Mouse (Mus musculus): ENCODE measurements at regions not wholly inside any gene's neighbourhood (a gene's known extent, or its start where the extent isn't known, plus 50 kb on each side); places are given as distances from the start of the nearest gene placed in this dataset.

DNA sequence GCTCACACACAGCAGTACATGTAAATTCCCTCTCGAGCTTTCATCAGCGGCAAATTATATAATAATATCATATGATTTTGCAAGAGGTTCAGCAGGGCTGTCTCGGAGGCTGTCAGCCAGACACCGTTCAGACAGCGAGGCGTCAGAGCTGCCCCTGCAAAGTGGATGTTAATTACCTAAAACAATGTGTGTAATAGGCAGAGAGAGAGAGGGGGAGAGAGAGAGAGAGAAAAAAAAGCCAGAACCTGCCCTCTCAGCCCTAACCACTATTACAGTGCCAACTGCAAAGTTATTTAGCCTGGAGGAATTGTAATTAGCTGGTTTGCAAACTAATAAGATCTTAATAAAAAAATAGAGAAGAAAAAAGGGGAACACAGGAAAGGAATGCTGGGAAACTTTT, 225.1 kb upstream of the Msx2 start:
- no peak for DNase-seq

- DNase-seq: no peak
These were observed 222.5 kb upstream of the Msx2 start for GRCm38 (mm10) chr13:53695385-53695784.

GRCm38 (mm10) chr13:53688934-53689333, 216.1 kb upstream of the Msx2 start:
- no peak for DNase-seq

- no peak for DNase-seq
These were observed 215.6 kb upstream of the Msx2 start for GRCm38 (mm10) chr13:53688489-53688888.

DNA sequence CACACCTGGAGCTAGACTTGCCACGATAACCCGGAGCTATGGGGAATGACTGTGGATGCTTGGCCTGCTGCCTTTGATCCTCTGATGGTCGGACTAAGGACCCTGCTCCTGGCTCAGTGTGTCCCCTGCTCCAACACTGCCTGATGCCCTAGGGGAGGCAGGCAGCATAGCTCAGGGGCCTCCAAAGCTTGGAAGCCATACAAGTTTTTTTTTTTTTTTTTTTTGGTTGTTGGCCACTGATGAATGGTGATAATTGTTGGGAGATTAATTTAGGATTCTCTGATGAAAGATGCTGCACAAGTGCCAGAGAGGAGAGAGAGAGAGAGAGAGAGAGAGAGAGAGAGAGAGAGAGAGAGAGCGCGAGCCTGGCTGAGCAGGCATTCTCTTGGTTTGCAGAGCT, 211.6 kb upstream of the Msx2 start:
- no peak for DNase-seq

DNA sequence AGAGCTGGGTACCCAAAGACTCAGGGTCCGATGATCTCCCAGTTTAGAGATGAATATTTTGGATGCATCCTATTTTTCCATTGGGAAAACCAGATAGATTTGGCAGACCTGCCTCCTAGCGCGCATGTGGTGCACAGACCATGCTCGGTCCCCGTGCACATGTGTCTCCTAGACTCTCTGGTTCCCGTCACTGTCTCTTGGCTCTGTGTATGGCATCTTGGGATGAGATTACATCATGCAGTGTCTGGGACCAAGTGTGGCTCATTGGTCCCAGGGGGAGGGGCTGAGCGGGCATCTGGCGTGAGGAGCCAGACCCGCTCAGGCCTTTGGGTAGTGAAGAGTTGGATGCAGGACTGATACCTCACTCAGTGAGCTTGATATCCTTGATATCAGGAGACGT, 204.3 kb upstream of the Msx2 start:
- no peak for DNase-seq

DNA sequence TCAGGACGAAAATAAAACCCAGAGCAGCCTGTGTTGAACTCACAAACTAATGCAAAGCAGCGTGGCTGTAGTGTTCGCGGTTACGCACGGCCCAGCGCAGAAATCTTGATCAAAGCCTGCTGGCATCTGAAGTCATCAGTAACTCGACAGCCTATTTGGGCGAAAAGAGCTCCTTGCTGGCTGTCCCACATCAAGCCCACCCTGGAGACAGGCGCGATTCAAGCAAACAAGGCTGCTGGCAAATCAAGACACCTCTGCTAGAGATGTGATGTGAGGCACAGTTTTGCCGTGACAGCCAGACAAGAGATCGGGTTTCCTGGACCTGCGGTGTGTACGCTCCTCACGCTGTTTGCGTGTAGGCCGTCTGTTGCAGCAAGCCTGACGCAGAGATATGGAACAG, 197.5 kb upstream of the Msx2 start:
- DNase-seq: no peak

- DNase-seq: no peak
These were observed 194.6 kb upstream of the Msx2 start for GRCm38 (mm10) chr13:53667518-53667917.

- no peak for DNase-seq
These were observed 192.7 kb upstream of the Msx2 start for GRCm38 (mm10) chr13:53665592-53665991.

- no peak for DNase-seq
These were observed 191.9 kb upstream of the Msx2 start for GRCm38 (mm10) chr13:53664631-53665230.

GRCm38 (mm10) chr13:53652826-53653225, 180.0 kb upstream of the Msx2 start:
- DNase-seq: no peak

DNA sequence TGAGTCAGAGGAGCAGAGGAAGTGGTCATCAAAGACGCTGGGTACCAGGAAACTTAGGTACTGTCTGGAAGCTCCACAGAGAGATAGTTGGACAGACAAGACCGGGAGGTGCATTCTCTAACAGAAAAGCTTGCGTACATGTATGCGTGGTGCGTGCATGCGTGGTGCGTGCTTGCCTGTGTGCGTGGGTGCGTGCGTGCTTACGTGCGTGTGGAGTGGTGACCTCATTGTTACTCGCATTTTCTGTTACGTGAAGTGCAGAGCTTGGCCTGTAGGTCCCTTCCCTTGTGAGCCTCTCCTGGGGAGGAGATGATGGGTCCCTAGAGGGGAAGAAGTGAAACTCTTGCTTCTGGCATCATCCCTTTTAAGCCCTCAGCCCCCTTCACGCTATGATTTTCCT, 175.5 kb upstream of the Msx2 start:
- DNase-seq: no peak

- no peak for DNase-seq
These were observed 169.7 kb upstream of the Msx2 start for GRCm38 (mm10) chr13:53642557-53642956.

GRCm38 (mm10) chr13:53639584-53639983, 166.7 kb upstream of the Msx2 start:
- no peak for DNase-seq

GRCm38 (mm10) chr13:53639115-53639514, 166.2 kb upstream of the Msx2 start:
- DNase-seq: no peak

DNA sequence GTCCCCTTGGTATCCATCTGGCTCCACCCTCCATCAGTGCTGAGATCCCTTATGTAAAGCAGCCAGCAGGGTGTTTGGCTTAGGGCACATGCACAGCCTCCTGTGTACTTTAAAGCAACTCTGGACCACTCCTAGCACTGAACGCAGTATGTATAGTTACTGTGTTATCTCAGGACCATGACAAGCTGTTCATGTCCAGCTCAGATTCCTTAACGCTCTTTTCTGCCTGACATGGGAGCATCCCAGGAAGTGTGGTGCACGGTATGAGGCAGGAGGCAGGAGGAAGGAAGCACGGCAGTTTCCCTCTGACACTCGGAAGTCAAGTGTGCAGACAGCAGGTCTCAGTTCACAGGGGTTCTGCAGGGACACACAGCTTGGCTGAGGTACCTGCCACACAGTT, 163.1 kb upstream of the Msx2 start:
- DNase-seq: no peak

DNA sequence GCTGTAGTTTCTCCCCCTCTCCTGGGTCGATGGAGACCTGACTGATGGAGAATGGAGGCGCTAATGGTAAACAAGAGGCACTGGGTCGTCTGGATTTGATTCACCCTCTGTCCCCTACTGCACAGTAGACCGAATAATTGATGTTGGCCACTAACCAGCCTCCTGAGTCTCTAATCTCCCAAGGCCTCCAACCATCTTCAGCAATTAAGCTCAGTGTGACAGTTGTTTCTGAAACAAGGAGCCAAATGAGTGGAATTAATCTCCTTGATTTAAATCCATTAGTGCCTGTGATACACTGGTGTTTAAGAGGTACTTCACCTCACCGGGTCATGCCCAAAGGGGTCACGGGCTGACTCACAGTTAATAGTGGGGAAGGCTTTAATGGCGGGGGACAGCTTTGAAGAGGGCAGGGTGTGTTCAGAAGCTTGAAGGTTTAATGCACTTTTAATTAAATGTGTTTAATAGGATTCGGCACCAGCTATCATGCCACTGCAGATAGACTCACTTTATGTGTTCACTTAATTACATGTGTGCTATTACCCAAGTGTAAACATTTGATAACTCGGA, 161.8 kb upstream of the Msx2 start:
- DNase-seq: no peak

- DNase-seq: no peak
These were observed 125.2 kb upstream of the Msx2 start for GRCm38 (mm10) chr13:53598050-53598449.

DNA sequence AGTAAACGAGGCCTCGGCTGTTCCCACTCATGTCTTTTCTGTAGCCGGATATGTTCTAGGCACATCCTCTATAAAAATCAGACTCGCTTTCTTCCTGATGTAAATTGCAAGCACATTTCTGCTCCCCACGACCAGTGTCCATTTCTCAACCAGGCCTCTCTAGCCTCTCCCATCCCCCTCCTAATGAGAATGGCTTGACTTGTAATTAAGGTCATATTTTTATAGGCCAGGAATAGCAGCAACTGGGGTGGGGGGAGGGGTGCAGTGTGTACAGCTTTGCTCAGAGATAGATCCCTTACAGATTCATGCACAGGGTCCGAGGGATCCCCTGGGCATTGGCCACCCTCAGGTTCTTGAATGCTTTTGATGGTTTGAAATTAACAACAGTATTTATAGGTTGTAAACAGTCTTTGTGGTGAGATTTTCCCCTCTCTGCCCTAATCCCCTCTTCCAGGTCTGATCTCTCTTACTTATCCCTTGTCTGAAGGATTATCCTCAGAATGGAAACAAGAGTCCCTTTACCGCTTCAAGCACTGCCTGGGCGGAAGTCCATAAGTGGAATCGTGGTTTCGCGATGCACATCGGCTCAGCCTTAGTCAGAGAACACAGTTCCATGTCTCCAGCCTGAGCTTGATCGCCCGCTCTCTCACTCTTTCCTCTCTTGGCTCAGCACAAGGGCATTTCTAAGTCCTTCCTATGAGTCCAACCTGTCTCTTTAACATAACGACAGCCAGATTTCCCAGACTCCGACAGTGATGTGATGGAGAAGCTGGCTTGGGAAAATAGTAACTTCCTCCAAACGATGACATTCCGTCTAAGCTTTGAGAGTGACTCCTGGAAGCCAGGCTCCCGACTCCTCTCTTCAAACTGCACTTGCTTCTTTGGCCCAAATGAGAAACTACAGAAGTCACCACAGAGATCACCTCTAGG, 124.3 kb upstream of the Msx2 start:
- no peak for DNase-seq

DNA sequence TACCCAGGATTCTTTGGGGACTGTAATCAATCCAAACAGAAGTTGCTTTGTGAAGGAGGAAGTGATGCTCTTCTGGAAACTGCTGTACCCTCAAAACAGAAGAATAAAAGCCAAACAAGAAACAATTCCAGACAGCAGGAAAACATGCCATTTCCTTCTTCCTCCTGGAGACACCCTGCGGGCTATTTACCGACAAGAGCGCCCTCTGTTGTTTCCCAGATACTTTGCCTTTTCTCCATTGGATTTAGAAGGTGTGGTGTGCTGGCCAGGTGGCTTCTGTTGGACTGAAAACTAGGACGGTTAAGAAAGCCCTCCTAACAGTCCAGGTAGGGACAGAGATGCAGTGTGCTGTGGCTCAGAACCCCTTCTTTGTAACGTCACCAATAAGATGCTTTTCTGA, 119.9 kb upstream of the Msx2 start:
- DNase-seq: no peak

DNA sequence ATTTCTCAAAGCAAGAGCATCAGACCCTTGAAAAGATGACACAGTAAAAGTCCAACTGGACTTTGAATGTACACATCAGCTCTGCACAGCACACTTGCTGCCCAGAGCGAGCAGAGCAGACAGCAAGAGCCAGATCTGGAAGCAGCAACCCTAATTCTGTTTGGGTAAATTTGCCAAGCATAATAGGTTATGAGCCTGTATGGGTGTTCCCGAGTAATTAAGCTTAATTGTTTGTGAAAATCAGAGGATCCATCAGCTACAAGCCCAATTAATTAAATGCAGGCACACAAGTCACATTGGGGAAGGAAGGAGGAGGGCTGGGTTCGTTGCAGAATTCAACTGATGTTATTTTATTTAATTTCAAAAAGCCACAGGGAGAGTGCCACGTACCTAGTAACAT, 113.9 kb upstream of the Msx2 start:
- DNase-seq: no peak

DNA sequence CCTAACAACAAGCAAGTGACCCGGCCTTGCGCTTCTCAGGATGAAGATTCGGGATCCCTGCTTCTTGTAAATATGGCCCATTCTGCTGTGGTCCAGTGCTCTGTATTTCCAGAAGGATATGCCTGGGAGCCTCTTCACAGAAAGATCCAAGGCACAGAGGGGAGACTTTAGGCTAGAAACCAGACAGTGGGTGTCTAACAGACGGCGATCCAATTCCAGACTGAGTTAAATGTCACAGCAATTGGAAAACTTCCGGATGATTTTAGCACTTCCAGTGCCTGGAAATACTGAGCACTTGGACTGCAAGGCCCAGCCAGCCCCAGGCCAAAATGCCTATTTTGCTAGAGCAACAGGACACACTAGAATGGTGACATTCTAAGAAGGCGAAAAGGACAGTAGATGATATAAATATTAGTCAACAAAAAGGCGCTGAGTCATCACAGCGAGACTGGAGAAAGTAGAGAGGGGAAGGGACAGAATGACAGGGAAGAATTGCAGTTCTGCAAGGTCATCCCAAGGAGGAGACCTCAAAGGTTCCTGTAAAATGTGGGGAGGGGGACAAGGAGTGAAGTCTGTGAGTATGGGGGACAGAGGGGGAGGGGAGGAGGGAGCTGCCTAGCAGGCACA, 111.7 kb upstream of the Msx2 start:
- no peak for DNase-seq

- DNase-seq: no peak
These were observed 81.2 kb upstream of the Msx2 start for GRCm38 (mm10) chr13:53553876-53554577.

All from thymus, adult 18-20 months (tissue).